ENCODE assay signal across 9 mouse cellular contexts in the genomic region with DNA sequence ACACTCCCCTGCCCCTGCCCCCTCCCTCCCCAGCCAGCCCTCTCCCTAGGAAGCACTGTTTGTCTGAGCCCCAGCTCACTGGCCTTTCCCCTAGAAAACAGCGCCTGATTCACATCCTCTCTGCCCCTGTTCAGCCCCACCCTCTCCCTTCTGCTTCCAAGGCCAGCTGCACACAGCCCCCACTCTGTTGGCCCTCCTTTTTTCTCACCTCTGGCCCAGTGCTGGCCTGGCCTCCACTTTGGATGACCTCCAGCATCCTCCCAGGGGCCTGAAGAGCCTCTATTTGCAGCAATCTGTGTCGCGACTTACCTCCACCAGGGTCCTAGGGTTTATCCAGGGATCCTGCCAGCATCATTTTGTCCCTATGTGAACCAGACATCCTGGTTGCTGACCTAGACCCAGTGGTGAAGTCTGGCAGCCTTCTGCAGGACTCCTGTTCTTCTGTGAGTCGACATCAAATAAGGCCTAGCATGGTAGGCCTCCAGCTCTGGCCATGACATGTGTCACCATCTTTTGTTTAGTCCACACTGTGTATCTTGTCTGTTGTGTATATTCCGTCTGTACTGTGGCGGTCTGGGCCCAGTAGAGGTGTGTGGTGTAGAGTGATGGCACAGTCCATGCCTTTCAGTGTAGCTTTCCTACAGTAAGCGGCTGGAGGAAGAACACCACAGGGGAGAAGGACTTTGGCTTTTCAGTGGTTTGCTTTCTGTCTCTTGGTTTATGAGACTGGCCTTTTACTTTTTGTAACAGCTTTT.
DNase-seq lines count a peak whose midpoint lies in the region; ATAC-seq lines count a peak whose summit lies in the region.
"Had no signal": no experiment of that assay in that cellular context is flagged by ENCODE, and none has a peak within 500 bp of the region (broad histone marks: within the 10 kb centered on the region; RNA-seq: fewer than 3 reads in every experiment).

No protein-coding gene starts in this region.

- H3K4me2 ChIP-seq in hindbrain, embryonic 16.5 days (ENCODE audit: low read length): no peak overlapping the region
- no peak overlapping the region for H3K4me2 ChIP-seq in liver, embryonic 11.5 days
- H3K4me2 ChIP-seq in neural tube, embryonic 13.5 days: no peak overlapping the region

- peak; percentile 48 to 78 for DNase-seq in urinary bladder, adult 18-20 months (ENCODE audit: low spot score in 2 of 2)
- no peak for DNase-seq in urinary bladder, adult 2 months (ENCODE audit: low spot score)
- DNase-seq in gastrocnemius, postnatal 10 days: peak; percentile 70
- no peak for DNase-seq in liver, embryonic 11.5 days (ENCODE audit: low spot score)
- no peak for DNase-seq in spleen, adult 12 weeks (ENCODE audit: low spot score)
- no peak for DNase-seq in right cerebral cortex, postnatal 14 days

- no peaks in the 10 kb centered on the region for H3K36me3 ChIP-seq in hindbrain, embryonic 16.5 days (ENCODE audit: control insufficient read depth, insufficient read depth, low read length)
- H3K36me3 ChIP-seq in liver, embryonic 11.5 days (ENCODE audit: control insufficient read depth, insufficient read depth, low read length): peaks cover 10% of the 10 kb centered on the region; the same call in 1 of the 2 replicates
- H3K36me3 ChIP-seq in neural tube, embryonic 13.5 days: peaks cover 24% of the 10 kb centered on the region; the same call in 1 of the 2 replicates

- H3K9me3 ChIP-seq in hindbrain, embryonic 16.5 days (ENCODE audit: control insufficient read depth, low read length): no peaks in the 10 kb centered on the region
- no peaks in the 10 kb centered on the region for H3K9me3 ChIP-seq in liver, embryonic 11.5 days (ENCODE audit: control insufficient read depth, low read length)
- H3K9me3 ChIP-seq in neural tube, embryonic 13.5 days: no peaks in the 10 kb centered on the region
- H3K9me3 ChIP-seq: G1E had no signal

- H3K27ac ChIP-seq in hindbrain, embryonic 16.5 days (ENCODE audit: low read depth, low read length): peak overlapping the region; percentile 30
- H3K27ac ChIP-seq in liver, embryonic 11.5 days (ENCODE audit: low read depth, low read length): peak overlapping the region; percentile 66
- H3K27ac ChIP-seq in neural tube, embryonic 13.5 days (replicated peaks): peak overlapping the region; percentile 64

- no peak overlapping the region for H3K4me3 ChIP-seq in hindbrain, embryonic 16.5 days (ENCODE audit: low read length)
- H3K4me3 ChIP-seq in liver, embryonic 11.5 days (ENCODE audit: low read depth, low read length): no peak overlapping the region
- H3K4me3 ChIP-seq in neural tube, embryonic 13.5 days: no peak overlapping the region

- ATAC-seq in hindbrain, embryonic 16.5 days: peak; percentile 48
- peak; percentile 74 for ATAC-seq in liver, embryonic 11.5 days (replicated peaks; ENCODE audit: low FRiP score)
- 0 out of 2 replicates have a peak, but pooled peaks have one; percentile 11 for ATAC-seq in neural tube, embryonic 13.5 days (ENCODE audit: low read depth)

- no peaks in the 10 kb centered on the region for H3K27me3 ChIP-seq in hindbrain, embryonic 16.5 days (replicated peaks; ENCODE audit: control insufficient read depth, insufficient read depth, low read length)
- no peaks in the 10 kb centered on the region for H3K27me3 ChIP-seq in liver, embryonic 11.5 days (replicated peaks; ENCODE audit: control insufficient read depth, insufficient read depth, low read length)
- H3K27me3 ChIP-seq in neural tube, embryonic 13.5 days: no peaks in the 10 kb centered on the region

- WGBS in hindbrain, embryonic 16.5 days: 65% methylated on average over 7 of the region's 7 CpGs
- WGBS in liver, embryonic 11.5 days: 74% methylated on average over 7 of the region's 7 CpGs
- 75% methylated on average over 7 of the region's 7 CpGs for WGBS in neural tube, embryonic 13.5 days

- no peak overlapping the region for H3K9ac ChIP-seq in hindbrain, embryonic 16.5 days (ENCODE audit: low read depth, low read length)
- no peak overlapping the region for H3K9ac ChIP-seq in liver, embryonic 11.5 days (ENCODE audit: low read depth, low read length)
- H3K9ac ChIP-seq in neural tube, embryonic 13.5 days: 0 out of 2 replicates have a peak overlapping the region, but pooled peaks have one; percentile 38

- H3K4me1 ChIP-seq in hindbrain, embryonic 16.5 days (ENCODE audit: control insufficient read depth, insufficient read depth, low read depth, low read length): peaks cover 25% of the 10 kb centered on the region
- H3K4me1 ChIP-seq in liver, embryonic 11.5 days (replicated peaks; ENCODE audit: control insufficient read depth, insufficient read depth, low read length): peaks cover 8% of the 10 kb centered on the region; the same call in 1 of the 2 replicates
- peaks cover 31% of the 10 kb centered on the region for H3K4me1 ChIP-seq in neural tube, embryonic 13.5 days (replicated peaks)

Comparison
In these comparisons a context has a peak if more than half of its experiments do, and no peak if none do; other contexts are left out.
1. DNase-seq: peak in urinary bladder, adult 18-20 months (2 of 2) and gastrocnemius, postnatal 10 days (single experiment); none in urinary bladder, adult 2 months (single experiment), liver, embryonic 11.5 days (single experiment), spleen, adult 12 weeks (single experiment) and right cerebral cortex, postnatal 14 days (single experiment).
2. ATAC-seq: peak in every context shown above with its lines; median percentile 74 in liver, embryonic 11.5 days; 48 in hindbrain, embryonic 16.5 days; 11 in neural tube, embryonic 13.5 days.
3. Peak in every context shown above with its lines, with median percentiles within 50 percentile points of each other: H3K27ac ChIP-seq.